Mouse (Mus musculus) MEL (cell line): Measurements from ENCODE around the gene Ccdc57. TPM values are rescaled to one million over a fixed set of nuclear protein-coding genes. Genes with fewer than 3 reads are reported as not detected.

Experiments
- BHLHE40 ChIP-seq: IDR thresholded peaks from 2 replicates; pipeline ENCODE4 v1.6.1; 2012; ENCODE audit warnings: low read depth, mild to moderate bottlenecking, inconsistent platforms, low read length, improper control_type of control experiment, borderline replicate concordance
- CHD1 ChIP-seq: IDR thresholded peaks from 2 replicates; pipeline ENCODE4 v1.6.1; 2012; ENCODE audit warnings: low read depth, mild to moderate bottlenecking, inconsistent platforms, low read length, improper control_type of control experiment
- CHD2 ChIP-seq: IDR thresholded peaks from 2 replicates; pipeline ENCODE4 v1.6.1; 2011; ENCODE audit warnings: low read length, improper control_type of control experiment
- CTCF ChIP-seq, 3 experiments: IDR thresholded peaks in 2 of 3; conservative IDR thresholded peaks in 1 of 3; 2 replicates each; pipeline ENCODE4 v1.5.1; 2011 to 2012; ENCODE audit warnings: low read length in 3 of 3, low read depth in 2 of 3, mild to moderate bottlenecking in 2 of 3, improper control_type of control experiment in 1 of 3, inconsistent platforms in 1 of 3, mixed read lengths in 1 of 3, moderate library complexity in 1 of 3; ENCODE audit not compliant: control insufficient read depth in 1 of 3, insufficient read depth in 1 of 3, poor library complexity in 1 of 3, severe bottlenecking in 1 of 3
- ELF1 ChIP-seq: IDR thresholded peaks from 2 replicates; pipeline ENCODE4 v1.6.1; 2014; ENCODE audit warnings: low read depth, mild to moderate bottlenecking, inconsistent platforms, low read length, improper control_type of control experiment, moderate library complexity
- EP300 ChIP-seq, 2 experiments: IDR thresholded peaks; 2 replicates each; pipeline ENCODE4 v1.6.1; 2011; ENCODE audit warnings: improper control_type of control experiment in 2 of 2, low read length in 2 of 2, low read depth in 1 of 2, mild to moderate bottlenecking in 1 of 2
- ETS1 ChIP-seq: IDR thresholded peaks from 2 replicates; pipeline ENCODE4 v1.6.1; 2012; ENCODE audit warnings: low read depth, mild to moderate bottlenecking, inconsistent platforms, low read length, improper control_type of control experiment, moderate library complexity
- JUND ChIP-seq: IDR thresholded peaks from 2 replicates; pipeline ENCODE4 v1.6.1; 2011; ENCODE audit warnings: low read depth, mild to moderate bottlenecking, improper control_type of control experiment, low read length
- MAFK ChIP-seq: IDR thresholded peaks from 2 replicates; pipeline ENCODE4 v1.6.1; 2011; ENCODE audit warnings: low read depth, mild to moderate bottlenecking, low read length, improper control_type of control experiment, borderline replicate concordance
- MAX ChIP-seq: IDR thresholded peaks from 2 replicates; pipeline ENCODE4 v1.6.1; 2011; ENCODE audit warnings: low read length, improper control_type of control experiment
- MEF2A ChIP-seq: IDR thresholded peaks from 2 replicates; pipeline ENCODE4 v1.6.1; 2014; ENCODE audit warnings: low read depth, mild to moderate bottlenecking, inconsistent platforms, low read length, improper control_type of control experiment; ENCODE audit not compliant: poor library complexity, insufficient replicate concordance, severe bottlenecking; ENCODE audit errors: extremely low read depth
- NELFE ChIP-seq: IDR thresholded peaks from 2 replicates; pipeline ENCODE4 v1.6.1; 2011; ENCODE audit warnings: low read depth, low read length, improper control_type of control experiment
- NRF1 ChIP-seq: IDR thresholded peaks from 2 replicates; pipeline ENCODE4 v1.6.1; 2014; ENCODE audit warnings: low read depth, mild to moderate bottlenecking, inconsistent platforms, low read length, improper control_type of control experiment, moderate library complexity; ENCODE audit not compliant: poor library complexity, insufficient read depth, severe bottlenecking
- POLR2AphosphoS2 ChIP-seq: IDR thresholded peaks from 2 replicates; pipeline ENCODE4 v1.6.1; 2011; ENCODE audit warnings: low read length, improper control_type of control experiment
- POLR2AphosphoS5 ChIP-seq: IDR thresholded peaks from 2 replicates; pipeline ENCODE4 v1.6.1; 2012; ENCODE audit warnings: low read depth, borderline replicate concordance, mild to moderate bottlenecking, inconsistent platforms, low read length, moderate library complexity, mixed read lengths
- RAD21 ChIP-seq: IDR thresholded peaks from 2 replicates; pipeline ENCODE4 v1.6.1; 2011; ENCODE audit warnings: mild to moderate bottlenecking, low read depth, low read length, improper control_type of control experiment
- RCOR1 ChIP-seq: IDR thresholded peaks from 2 replicates; pipeline ENCODE4 v1.6.1; 2012; ENCODE audit warnings: low read depth, mild to moderate bottlenecking, inconsistent platforms, low read length, improper control_type of control experiment
- SIN3A ChIP-seq: IDR thresholded peaks from 2 replicates; pipeline ENCODE4 v1.6.1; 2012; ENCODE audit warnings: low read length, improper control_type of control experiment, inconsistent platforms
- TAL1 ChIP-seq: IDR thresholded peaks from 2 replicates; pipeline ENCODE4 v1.6.1; 2012; ENCODE audit warnings: mild to moderate bottlenecking, inconsistent platforms, low read length, moderate library complexity, mixed read lengths
- TBP ChIP-seq: IDR thresholded peaks from 2 replicates; pipeline ENCODE4 v1.8.0; 2011; ENCODE audit warnings: low read depth, low read length, improper control_type of control experiment
- USF2 ChIP-seq, 2 experiments: IDR thresholded peaks; 2 replicates each; pipeline ENCODE4 v1.6.1; 2011 to 2012; ENCODE audit warnings: improper control_type of control experiment in 2 of 2, low read length in 2 of 2, borderline replicate concordance in 1 of 2, inconsistent platforms in 1 of 2, low read depth in 1 of 2, mild to moderate bottlenecking in 1 of 2; ENCODE audit not compliant: insufficient read depth in 1 of 2
- ZC3H11A ChIP-seq: IDR thresholded peaks from 2 replicates; pipeline ENCODE4 v1.6.1; 2012; ENCODE audit warnings: low read depth, mild to moderate bottlenecking, inconsistent platforms, low read length, improper control_type of control experiment
- ZKSCAN1 ChIP-seq: IDR thresholded peaks from 2 replicates; pipeline ENCODE4 v1.6.1; 2012; ENCODE audit warnings: low read depth, mild to moderate bottlenecking, inconsistent platforms, low read length, improper control_type of control experiment, moderate library complexity
- polyA plus RNA-seq, 2 experiments: library from polyadenylated mRNA; stranded (reverse) in 1 of 2; unstranded in 1 of 2; fragments of >175 nt in 1 of 2; fragments of >200 nt in 1 of 2; gene quantifications; 2 replicates each; pipeline versions ENCODE4 v1.2.1 to v1.2.4; 2012; ENCODE audit warnings: low replicate concordance in 2 of 2, low read depth in 1 of 2; ENCODE audit not compliant: insufficient read length in 2 of 2, insufficient read depth in 1 of 2, missing spikeins in 1 of 2
- total RNA-seq: library from RNA; depleted of rRNA; stranded (reverse); fragments of 300-350 nt; gene quantifications from 2 replicates; pipeline ENCODE4 v1.2.3, GENCODE M21; 2012

Gene Ccdc57
- total and polyA plus RNA-seq, 3 experiments = 5.3 to 7.4 TPM; not detected in 1

GRCm38 (mm10) chr11:120800061-120800904, 132.4 kb downstream of the Ccdc57 start (continued):
- TF ChIP-seq EP300 (IDR thresholded peaks at IDR 0.05; ENCODE audit: low read depth in 1 of 2, low read length in 2 of 2) (no peak), TAL1 (no peak), RAD21 (peak; percentile 88), ETS1 (peak; percentile 37; the same call in 1 of the 2 replicates), POLR2AphosphoS5 (no peak), MAFK (0 out of 2 replicates have a peak, but pooled peaks have one; percentile 23), NRF1 (0 out of 2 replicates have a peak, but pooled peaks have one; percentile 8), RCOR1 (peak; percentile 45), POLR2AphosphoS2 (0 out of 2 replicates have a peak, but pooled peaks have one; percentile 51), JUND (no peak), SIN3A (peak; percentile 82), NELFE (0 out of 2 replicates have a peak, but pooled peaks have one; percentile 30), USF2 (IDR thresholded peaks at IDR 0.05; ENCODE audit: borderline replicate concordance in 1 of 2, insufficient read depth in 1 of 2, low read depth in 1 of 2, low read length in 2 of 2) (peak; percentile 56 to 85; a peak in 3 of 4 replicates), CTCF (IDR thresholded peaks at IDR 0.05 in 2 of 3, conservative IDR thresholded peaks at IDR 0.05 in 1 of 3; ENCODE audit: control insufficient read depth in 1 of 3, insufficient read depth in 1 of 3, low read depth in 2 of 3, low read length in 3 of 3, poor library complexity in 1 of 3, severe bottlenecking in 1 of 3) (peak; percentile 87 to 97 (median 96)), ELF1 (peak; percentile 42; the same call in 1 of the 2 replicates), ZC3H11A (peak; percentile 75), CHD1 (no peak), CHD2 (no peak), MAX (peak; percentile 79), BHLHE40 (peak; percentile 18; the same call in 1 of the 2 replicates), TBP (no peak), MEF2A (no peak), ZKSCAN1 (no peak; the same call in 1 of the 2 replicates)
